Mouse (Mus musculus): ENCODE results near the gene Kmt5b. TPM values are rescaled to one million over a fixed set of nuclear protein-coding genes. Genes with fewer than 3 reads are reported as not detected.

Kmt5b gene
- polyA plus RNA-seq, 1 experiment from 2014 or later, result 12.5 TPM

- WGBS (ENCODE audit: insufficient replicate concordance), result 44% methylated on average over 4 of the region's 4 CpGs
- Histone ChIP-seq H3K9me3 (replicated peaks) (no peaks in the 10 kb centered on the region), H3K27ac (peak overlapping the region; percentile 71), H3K4me1 (peaks cover 39% of the 10 kb centered on the region), H3K4me3 (no peak overlapping the region), H3K36me3 (no peaks in the 10 kb centered on the region), H3K27me3 (replicated peaks) (no peaks in the 10 kb centered on the region), H3K4me2 (peak overlapping the region; percentile 25), H3K9ac (peak overlapping the region; percentile 9; the same call in 1 of the 2 replicates)
- peak; percentile 57 for ATAC-seq
Observed at GRCm38 (mm10) chr19:3832851-3833353, 65.7 kb downstream of the Kmt5b start.

GRCm38 (mm10) chr19:3834301-3834700 is 67.1 kb downstream of the Kmt5b start:
- H3K27me3 ChIP-seq (replicated peaks), result no peaks in the 10 kb centered on the region
- no peaks in the 10 kb centered on the region for H3K36me3 ChIP-seq
- WGBS (ENCODE audit: insufficient replicate concordance), result 77% methylated on average over 7 of the region's 7 CpGs
- no peak overlapping the region for H3K4me2 ChIP-seq
- no peak overlapping the region for H3K9ac ChIP-seq
- H3K4me3 ChIP-seq, result no peak overlapping the region
- no peak overlapping the region for H3K27ac ChIP-seq
- no peaks in the 10 kb centered on the region for H3K9me3 ChIP-seq (replicated peaks)
- H3K4me1 ChIP-seq, result peaks cover 39% of the 10 kb centered on the region
- ATAC-seq, result no peak

GRCm38 (mm10) chr19:3836791-3837190 is 69.6 kb downstream of the Kmt5b start:
- H3K4me3 ChIP-seq, result no peak overlapping the region
- H3K4me1 ChIP-seq, result peaks cover 33% of the 10 kb centered on the region
- WGBS (ENCODE audit: insufficient replicate concordance), result 61% methylated on average over 9 of the region's 9 CpGs
- 0 out of 2 replicates have a peak, but pooled peaks cover 6% of the 10 kb centered on the region for H3K27me3 ChIP-seq (replicated peaks)
- no peak overlapping the region for H3K4me2 ChIP-seq
- no peaks in the 10 kb centered on the region for H3K36me3 ChIP-seq
- no peak overlapping the region for H3K9ac ChIP-seq
- H3K9me3 ChIP-seq (replicated peaks), result no peaks in the 10 kb centered on the region
- no peak overlapping the region for H3K27ac ChIP-seq
- ATAC-seq, result no peak

- WGBS (ENCODE audit: insufficient replicate concordance), result 61% methylated on average over 3 of the region's 3 CpGs
- Histone ChIP-seq H3K4me2 (no peak overlapping the region), H3K36me3 (no peaks in the 10 kb centered on the region), H3K4me3 (no peak overlapping the region), H3K9me3 (replicated peaks) (no peaks in the 10 kb centered on the region), H3K27ac (no peak overlapping the region), H3K4me1 (peaks cover 14% of the 10 kb centered on the region), H3K27me3 (replicated peaks) (0 out of 2 replicates have a peak, but pooled peaks cover 6% of the 10 kb centered on the region), H3K9ac (no peak overlapping the region)
- no peak for ATAC-seq
Observed at GRCm38 (mm10) chr19:3838931-3839330, 71.7 kb downstream of the Kmt5b start.

- Histone ChIP-seq H3K9ac (no peak overlapping the region), H3K9me3 (replicated peaks) (no peaks in the 10 kb centered on the region), H3K4me2 (no peak overlapping the region), H3K4me3 (no peak overlapping the region), H3K27me3 (replicated peaks) (0 out of 2 replicates have a peak, but pooled peaks cover 6% of the 10 kb centered on the region), H3K27ac (no peak overlapping the region), H3K36me3 (no peaks in the 10 kb centered on the region), H3K4me1 (peaks cover 7% of the 10 kb centered on the region)
- no peak for ATAC-seq
- WGBS (ENCODE audit: insufficient replicate concordance), result 55% methylated on average over 2 of the region's 2 CpGs
Observed at GRCm38 (mm10) chr19:3839686-3840085, 72.5 kb downstream of the Kmt5b start.

- H3K36me3 ChIP-seq, result no peaks in the 10 kb centered on the region
- no peak overlapping the region for H3K4me3 ChIP-seq
- no peaks in the 10 kb centered on the region for H3K9me3 ChIP-seq (replicated peaks)
- H3K4me2 ChIP-seq, result no peak overlapping the region
- no peak for ATAC-seq
- H3K4me1 ChIP-seq, result peaks cover 1% of the 10 kb centered on the region
- 53% methylated on average over 5 of the region's 5 CpGs for WGBS (ENCODE audit: insufficient replicate concordance)
- 0 out of 2 replicates have a peak, but pooled peaks cover 6% of the 10 kb centered on the region for H3K27me3 ChIP-seq (replicated peaks)
- no peak overlapping the region for H3K9ac ChIP-seq
- H3K27ac ChIP-seq, result no peak overlapping the region
Observed at GRCm38 (mm10) chr19:3840214-3840651, 73.0 kb downstream of the Kmt5b start.

GRCm38 (mm10) chr19:3840685-3841084 is 73.5 kb downstream of the Kmt5b start:
- Histone ChIP-seq H3K4me1 (no peaks in the 10 kb centered on the region), H3K9ac (no peak overlapping the region), H3K4me2 (no peak overlapping the region), H3K27ac (no peak overlapping the region), H3K36me3 (no peaks in the 10 kb centered on the region), H3K4me3 (no peak overlapping the region), H3K9me3 (replicated peaks) (no peaks in the 10 kb centered on the region), H3K27me3 (replicated peaks) (0 out of 2 replicates have a peak, but pooled peaks cover 6% of the 10 kb centered on the region)
- ATAC-seq, result no peak
- 67% methylated on average over 5 of the region's 5 CpGs for WGBS (ENCODE audit: insufficient replicate concordance)

- H3K9me3 ChIP-seq (replicated peaks), result no peaks in the 10 kb centered on the region
- H3K36me3 ChIP-seq, result no peaks in the 10 kb centered on the region
- H3K4me1 ChIP-seq, result no peaks in the 10 kb centered on the region
- H3K4me2 ChIP-seq, result no peak overlapping the region
- H3K27ac ChIP-seq, result no peak overlapping the region
- no peak for ATAC-seq
- no peak overlapping the region for H3K9ac ChIP-seq
- WGBS (ENCODE audit: insufficient replicate concordance), result 45% methylated on average over 12 of the region's 12 CpGs
- no peak overlapping the region for H3K4me3 ChIP-seq
- 0 out of 2 replicates have a peak, but pooled peaks cover 6% of the 10 kb centered on the region for H3K27me3 ChIP-seq (replicated peaks)
Observed at GRCm38 (mm10) chr19:3842359-3843148, 75.3 kb downstream of the Kmt5b start.

GRCm38 (mm10) chr19:3843629-3844028 is 76.4 kb downstream of the Kmt5b start:
- Histone ChIP-seq H3K27ac (no peak overlapping the region), H3K36me3 (no peaks in the 10 kb centered on the region), H3K4me1 (no peaks in the 10 kb centered on the region), H3K27me3 (replicated peaks) (0 out of 2 replicates have a peak, but pooled peaks cover 6% of the 10 kb centered on the region), H3K4me3 (no peak overlapping the region), H3K9me3 (replicated peaks) (no peaks in the 10 kb centered on the region), H3K9ac (no peak overlapping the region), H3K4me2 (no peak overlapping the region)
- no peak for ATAC-seq
- 62% methylated on average over 2 of the region's 2 CpGs for WGBS (ENCODE audit: insufficient replicate concordance)

GRCm38 (mm10) chr19:3844836-3845235 is 77.6 kb downstream of the Kmt5b start:
- Histone ChIP-seq H3K27me3 (replicated peaks) (0 out of 2 replicates have a peak, but pooled peaks cover 6% of the 10 kb centered on the region), H3K36me3 (no peaks in the 10 kb centered on the region), H3K27ac (no peak overlapping the region), H3K4me2 (no peak overlapping the region), H3K9ac (no peak overlapping the region), H3K4me1 (peaks cover 7% of the 10 kb centered on the region; the same call in 1 of the 2 replicates), H3K9me3 (replicated peaks) (no peaks in the 10 kb centered on the region), H3K4me3 (no peak overlapping the region)
- no peak for ATAC-seq
- WGBS (ENCODE audit: insufficient replicate concordance), result 67% methylated on average over 1 of the region's 1 CpGs

- no peaks in the 10 kb centered on the region for H3K36me3 ChIP-seq
- no peaks in the 10 kb centered on the region for H3K9me3 ChIP-seq (replicated peaks)
- no peak overlapping the region for H3K4me3 ChIP-seq
- no peak for ATAC-seq
- H3K4me1 ChIP-seq, result peaks cover 8% of the 10 kb centered on the region
- no peak overlapping the region for H3K27ac ChIP-seq
- 69% methylated on average over 11 of the region's 11 CpGs for WGBS (ENCODE audit: insufficient replicate concordance)
- H3K9ac ChIP-seq, result no peak overlapping the region
- H3K4me2 ChIP-seq, result no peak overlapping the region
- H3K27me3 ChIP-seq (replicated peaks), result 0 out of 2 replicates have a peak, but pooled peaks cover 3% of the 10 kb centered on the region
Observed at GRCm38 (mm10) chr19:3845339-3845738, 78.1 kb downstream of the Kmt5b start.

GRCm38 (mm10) chr19:3845803-3846406 is 78.7 kb downstream of the Kmt5b start:
- Histone ChIP-seq H3K9me3 (replicated peaks) (no peaks in the 10 kb centered on the region), H3K4me2 (no peak overlapping the region), H3K4me3 (no peak overlapping the region), H3K36me3 (no peaks in the 10 kb centered on the region), H3K4me1 (peaks cover 14% of the 10 kb centered on the region), H3K9ac (no peak overlapping the region), H3K27ac (no peak overlapping the region), H3K27me3 (replicated peaks) (no peaks in the 10 kb centered on the region)
- 55% methylated on average over 1 of the region's 1 CpGs for WGBS (ENCODE audit: insufficient replicate concordance)
- ATAC-seq, result no peak

All from liver, embryonic 12.5 days (tissue).